Mouse (Mus musculus): ENCODE measurements at regions not wholly inside any gene's neighbourhood (a gene's known extent, or its start where the extent isn't known, plus 50 kb on each side); places are given as distances from the start of the nearest gene placed in this dataset.
A peak's percentile ranks its signal among the peaks of the same experiment; 100 is the strongest.

DNA sequence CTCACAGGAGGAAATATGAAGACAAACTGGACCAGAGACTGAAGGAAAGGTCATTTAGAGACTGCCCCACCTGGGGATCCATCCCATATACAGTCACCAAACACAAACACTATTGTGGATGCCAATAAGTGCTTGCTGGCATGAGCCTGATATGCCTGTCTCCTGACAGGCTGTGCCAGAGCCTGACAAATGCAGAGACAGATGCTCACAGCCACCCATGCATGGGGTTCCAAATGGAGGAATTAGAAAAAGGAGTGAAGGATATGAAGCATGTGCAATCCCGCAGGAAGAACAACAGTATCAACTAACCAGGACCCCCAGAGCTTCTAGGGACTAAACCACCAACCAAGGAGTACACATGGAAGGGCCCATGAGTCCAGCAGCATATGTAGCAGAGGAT, 505.9 kb downstream of the Gm6685 start:
- DNase-seq: no peak

DNA sequence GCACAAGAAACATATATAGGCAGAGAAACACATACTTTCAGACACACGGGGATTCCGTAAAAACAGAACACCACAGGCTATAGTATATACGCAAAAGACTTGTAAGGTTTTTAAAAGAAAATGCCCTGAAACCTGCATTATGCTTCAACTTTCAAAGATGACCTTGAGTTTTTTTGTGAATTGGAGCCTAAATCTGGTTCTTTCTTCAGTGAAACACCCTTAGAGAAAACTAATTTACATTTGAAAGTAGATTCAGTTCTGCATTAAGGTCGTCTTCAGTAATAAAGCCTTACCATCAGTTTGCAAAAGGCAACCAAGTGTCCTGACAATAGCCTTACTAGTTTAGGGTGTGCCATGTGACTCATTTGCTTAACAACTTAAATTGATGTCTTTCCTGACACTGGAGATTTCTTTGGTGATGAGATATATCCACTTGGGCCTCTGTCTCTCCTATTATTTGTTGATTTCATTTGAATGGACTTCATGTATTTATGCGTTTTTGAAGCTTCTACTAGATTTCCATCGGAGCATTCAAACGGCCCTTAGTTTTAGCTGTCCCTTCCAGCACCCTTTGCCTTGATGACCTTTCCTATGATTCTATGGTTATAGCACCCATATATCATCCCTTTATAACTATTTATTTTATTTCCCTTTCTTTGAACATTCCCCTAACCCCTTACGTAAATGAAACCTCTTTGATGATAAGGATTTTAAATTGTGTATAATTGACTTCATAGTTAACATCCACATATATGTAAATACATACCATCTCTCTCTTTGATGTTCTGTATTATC, 539.6 kb downstream of the Gm6685 start:
- no peak for DNase-seq

DNA sequence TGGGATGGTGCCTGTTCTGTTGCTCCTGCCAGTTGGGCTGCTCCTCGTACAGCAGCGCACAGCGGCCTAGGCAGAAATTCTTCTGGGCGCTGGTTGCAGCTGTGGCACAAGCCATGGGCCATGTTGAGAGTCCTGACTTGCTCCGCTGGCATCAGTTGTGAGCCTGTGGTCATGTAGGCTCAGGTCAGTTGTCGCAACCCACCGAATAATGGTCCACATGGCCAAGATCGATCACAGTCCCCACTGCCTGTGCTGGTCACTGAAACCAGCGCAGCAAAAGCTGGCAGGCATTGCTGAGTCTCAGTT, 585.8 kb downstream of the Gm6685 start:
- no peak for DNase-seq

DNA sequence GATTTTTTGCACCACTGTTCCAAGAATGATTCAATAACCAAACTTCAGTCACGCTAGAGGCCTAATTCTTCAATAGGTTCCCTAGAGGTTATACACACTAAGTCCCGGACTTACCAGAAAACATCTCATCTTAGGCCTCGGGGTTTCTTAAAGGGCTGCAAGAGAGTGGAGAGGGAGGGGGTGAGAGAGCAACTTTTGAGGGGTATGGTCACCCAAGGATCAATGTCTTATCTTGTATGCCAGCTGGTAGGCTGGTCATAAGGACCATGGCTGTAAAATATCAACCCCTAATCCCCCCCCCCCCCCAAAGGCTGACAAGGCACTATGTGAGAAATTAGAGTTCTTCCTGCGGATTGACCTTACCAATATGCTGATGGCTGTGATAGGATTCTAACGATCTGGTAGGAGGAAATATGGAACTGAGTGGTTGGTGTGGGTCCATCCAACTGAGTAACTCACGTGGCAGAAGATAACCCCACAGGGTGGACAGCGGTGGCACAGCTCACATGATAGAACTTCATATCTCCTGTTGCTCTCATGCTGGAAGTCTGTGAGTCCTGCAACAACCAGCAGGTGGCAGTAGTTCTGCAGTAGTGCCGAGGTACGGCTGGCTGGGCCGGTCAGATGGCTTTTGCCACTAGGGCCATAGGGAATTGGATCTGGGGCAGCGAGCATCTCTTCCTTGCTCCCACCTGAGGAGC, 586.3 kb downstream of the Gm6685 start:
- DNase-seq: peak; percentile 28

DNA sequence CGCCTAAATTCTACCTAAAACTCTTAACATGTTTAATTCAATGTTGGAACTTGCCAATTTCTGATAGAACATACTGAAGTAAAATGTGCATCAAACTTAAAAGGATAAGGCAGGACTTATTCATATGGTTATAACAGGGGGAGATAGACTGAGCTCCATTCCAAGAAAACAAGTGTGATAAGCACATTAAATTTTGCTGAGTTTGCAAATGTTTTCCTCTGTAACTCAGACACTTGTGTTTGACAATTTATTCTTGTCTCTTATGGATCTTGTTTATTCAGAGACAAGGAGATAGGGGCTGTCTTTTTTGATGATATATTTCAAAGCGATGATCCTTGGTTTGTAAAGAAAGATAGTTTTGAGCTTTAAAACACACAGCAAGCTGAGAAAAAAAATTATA, 613.6 kb downstream of the Gm6685 start:
- no peak for DNase-seq

DNA sequence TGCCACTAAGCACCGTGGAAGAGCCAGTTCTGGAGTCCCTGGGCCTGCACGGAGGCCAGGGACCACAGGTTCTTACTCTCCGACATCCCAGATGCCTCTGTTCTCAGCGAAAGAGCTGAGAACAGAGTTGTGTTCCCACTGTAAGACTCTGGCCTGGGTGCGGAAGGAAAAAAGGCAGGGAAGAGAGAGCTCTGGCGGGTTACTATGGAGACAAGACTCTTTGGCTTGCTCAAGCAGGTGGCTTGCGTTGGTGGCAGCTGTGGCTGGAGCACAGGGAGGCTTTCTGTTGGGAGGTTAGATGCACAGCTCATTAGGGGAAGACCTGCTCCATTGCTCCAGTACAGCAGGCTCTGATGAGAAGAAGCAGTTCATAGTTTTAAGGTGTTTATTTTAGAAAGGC, 618.3 kb downstream of the Gm6685 start:
- DNase-seq: peak; percentile 8

DNA sequence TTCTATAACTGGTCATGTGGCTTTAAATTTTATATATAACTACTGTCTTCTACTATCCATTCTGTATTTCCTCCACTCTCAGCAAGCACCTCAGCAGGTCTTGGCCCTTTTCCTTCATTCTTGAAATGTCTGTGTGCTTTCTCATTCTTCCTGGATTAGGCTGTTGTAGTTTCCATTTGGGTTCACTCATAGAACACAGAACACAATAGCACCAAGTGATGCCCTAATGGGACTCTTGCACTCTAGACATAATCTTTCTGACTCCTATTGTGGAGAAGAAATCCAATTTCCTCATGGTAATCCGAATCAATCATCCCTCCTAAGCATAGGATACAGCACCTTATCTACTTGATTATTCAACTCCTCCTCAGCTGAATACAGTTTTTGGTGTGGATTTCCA, 667.2 kb downstream of the Gm6685 start:
- no peak for DNase-seq

All from right cerebral cortex, postnatal 14 days (tissue).